Mouse (Mus musculus): ENCODE results near the gene Iqsec1. TPM values are rescaled to one million over a fixed set of nuclear protein-coding genes. Genes with fewer than 3 reads are reported as not detected.

The Iqsec1 gene
- polyA plus RNA-seq, 1 experiment = 80.9 TPM

Other genes starting within 250 kb of the Iqsec1 start
- 0.96 and 1.4 TPM in 2 replicates for gene Nup210, start 128.1 kb upstream of the Iqsec1 start, polyA plus RNA-seq (2012; ENCODE audit: insufficient read depth, insufficient read length, missing spikeins)
- 2.6 and 3.5 TPM in 2 replicates for gene Hdac11, start 168.0 kb upstream of the Iqsec1 start, polyA plus RNA-seq (2012; ENCODE audit: insufficient read depth, insufficient read length, missing spikeins)
- gene Fbln2, start 223.8 kb upstream of the Iqsec1 start, polyA plus RNA-seq (2012; ENCODE audit: insufficient read depth, insufficient read length, missing spikeins) = 17.0 and 19.2 TPM in 2 replicates

All from brown adipose tissue, adult 24 weeks (tissue).